Mouse (Mus musculus) retina, postnatal 7 days (tissue): ENCODE measurements around the gene Reep6.
A peak's percentile ranks its signal among the peaks of the same experiment; 100 is the strongest.

Experiments used
- DNase-seq: peaks from one replicate; pipeline ENCODE4 v3.0.0-alpha.2; 2012; ENCODE audit warnings: low read depth, low spot score

The Reep6 gene

DNA sequence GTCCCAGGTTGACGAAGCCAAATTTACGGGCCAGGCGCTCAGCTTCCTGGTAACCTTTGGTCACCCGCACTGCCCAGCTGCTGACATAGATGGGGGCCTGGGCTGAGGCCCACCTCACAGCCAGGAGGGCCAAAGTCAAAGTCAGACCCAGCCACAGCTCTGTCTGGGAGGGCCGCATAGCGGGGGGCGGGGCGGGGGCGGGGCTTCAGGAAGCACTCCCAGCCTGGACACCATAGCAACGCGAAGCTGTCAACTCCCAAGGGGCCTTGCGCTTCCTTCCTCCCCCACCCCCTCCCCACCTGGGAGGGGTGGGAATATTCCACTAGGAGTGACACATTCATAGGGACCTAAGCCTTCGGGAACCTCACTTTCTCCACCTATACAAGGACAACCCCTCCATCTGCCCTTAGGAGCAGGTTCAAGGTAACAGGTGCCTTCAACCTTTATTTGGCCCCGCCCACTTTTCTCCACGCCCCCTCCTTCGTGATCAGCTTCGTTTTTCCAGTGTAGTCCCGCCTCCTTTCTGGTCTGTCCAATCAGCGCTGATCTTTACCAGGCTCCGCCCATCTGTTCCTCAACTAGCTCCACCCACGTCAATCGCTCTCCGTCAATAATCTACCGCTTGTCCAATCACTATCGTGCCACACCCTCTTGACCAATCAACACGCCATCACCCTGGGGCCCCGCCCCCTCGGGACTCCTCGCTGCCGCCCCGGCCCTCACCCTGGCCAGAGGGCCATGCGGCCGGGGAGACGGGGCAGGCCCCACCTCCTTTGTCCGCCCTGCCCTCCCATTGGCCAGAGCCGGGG, at the start of gene Reep6, which contains the start of gene Pcsk4:
Gene Reep6, plus strand, starts transcription at position 681 of the 809 bp plus-strand sequence.
Gene Pcsk4, minus strand, starts transcription at position 226 of the 809 bp plus-strand sequence.
- peak; percentile 98 for DNase-seq

DNA sequence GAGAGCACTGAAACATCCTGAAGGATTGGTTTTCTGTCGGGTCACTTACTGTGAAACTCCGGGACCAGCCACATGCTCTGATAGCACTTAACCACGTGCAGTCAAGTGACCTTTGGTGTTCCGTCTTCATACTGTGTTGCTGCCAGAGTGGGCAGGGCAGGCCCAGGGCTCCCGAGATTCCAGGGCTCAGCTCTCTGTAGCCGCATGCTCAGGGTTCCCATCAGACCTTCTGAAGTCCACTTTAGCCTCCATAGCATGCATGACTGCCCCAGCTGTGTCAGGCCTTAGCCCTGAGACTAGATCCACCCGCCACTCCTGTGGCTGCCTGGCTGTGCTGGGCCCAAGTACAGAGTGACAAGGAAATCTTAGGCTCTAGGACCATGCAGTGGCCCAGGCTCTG, 48.4 kb upstream of the Reep6 start:
- no peak for DNase-seq

- DNase-seq, result no peak
Observed at GRCm38 (mm10) chr10:80281921-80282371, 47.8 kb upstream of the Reep6 start.

DNA sequence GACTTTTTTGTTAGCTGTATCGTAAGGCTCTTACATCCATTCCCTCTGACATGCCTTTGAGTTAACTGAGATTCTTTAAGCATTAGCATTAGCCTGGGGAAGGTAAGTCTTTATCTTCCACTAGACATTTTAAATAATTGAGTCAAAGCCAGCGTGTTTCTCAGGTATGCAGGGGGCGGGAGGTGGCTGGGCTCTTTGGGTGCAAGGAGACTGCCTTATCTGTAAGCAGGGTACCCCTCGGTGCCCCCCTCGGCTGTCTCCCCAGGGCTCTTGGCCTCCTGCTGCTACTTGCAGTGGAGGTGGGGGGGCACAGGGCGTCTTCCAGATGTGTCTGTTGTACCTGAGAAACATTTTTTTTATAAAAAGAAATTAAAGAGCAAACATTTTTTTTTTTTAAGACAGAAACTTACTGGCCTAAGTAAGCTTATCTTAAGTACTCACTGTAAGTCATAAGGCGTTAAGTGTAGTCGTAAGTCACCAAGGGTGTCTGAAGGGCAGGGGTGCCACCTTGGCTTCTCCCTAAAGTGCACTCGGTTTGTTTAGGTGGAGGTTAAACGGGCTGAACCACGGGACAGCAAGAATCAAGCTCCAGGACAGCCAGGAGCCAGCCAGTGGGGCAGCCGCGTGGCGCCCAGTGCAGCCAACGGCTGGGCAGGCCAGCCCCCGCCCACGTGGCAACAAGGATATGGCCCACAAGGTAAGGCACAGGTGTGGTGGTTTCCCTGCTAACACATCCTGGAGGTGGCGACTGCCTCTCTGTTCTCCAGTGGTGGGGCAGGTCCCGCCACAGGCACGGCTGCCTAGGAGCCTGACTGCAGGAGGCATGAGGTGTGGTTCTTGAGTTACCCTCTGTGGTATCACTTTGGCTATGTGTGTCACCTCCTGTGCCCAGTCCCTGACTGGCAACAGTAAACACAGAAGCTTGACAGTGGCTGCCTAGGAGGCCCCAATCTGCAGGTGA, 47.0 kb upstream of the Reep6 start:
- DNase-seq, result no peak

- DNase-seq, result no peak
Observed at GRCm38 (mm10) chr10:80285222-80286070, 44.3 kb upstream of the Reep6 start.

DNA sequence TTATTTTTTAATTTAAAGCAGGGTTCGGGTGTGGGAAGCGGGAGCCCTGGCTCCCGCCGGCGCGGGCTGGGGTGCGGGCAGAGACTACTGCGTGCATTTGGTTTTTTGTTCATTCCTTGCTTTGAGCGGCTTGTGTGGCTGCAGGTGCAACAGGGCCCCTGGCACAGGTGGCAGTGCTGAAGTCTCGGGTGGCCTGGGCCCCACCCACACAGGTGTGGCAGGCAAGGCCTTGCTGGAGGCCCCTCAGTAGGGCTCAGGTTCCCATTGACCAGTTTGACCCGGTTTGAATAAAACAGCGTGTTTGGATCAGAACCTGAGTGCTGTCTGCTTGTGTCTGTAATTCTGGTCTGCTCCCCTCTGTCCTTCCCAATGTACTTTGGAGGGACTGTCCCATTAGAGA, 41.7 kb upstream of the Reep6 start:
- no peak for DNase-seq

GRCm38 (mm10) chr10:80288657-80289056, 41.1 kb upstream of the Reep6 start:
- DNase-seq, result no peak

GRCm38 (mm10) chr10:80292251-80293146, 37.3 kb upstream of the Reep6 start, which contains the start of gene Rps15:
Gene Rps15 (plus strand): TSS chr10:80292453.
- peak; percentile 92 for DNase-seq

- DNase-seq, result no peak
Observed at GRCm38 (mm10) chr10:80293325-80293724, 36.4 kb upstream of the Reep6 start.

- no peak for DNase-seq
Observed at GRCm38 (mm10) chr10:80294311-80294710, 35.4 kb upstream of the Reep6 start.

GRCm38 (mm10) chr10:80294788-80295303, 34.9 kb upstream of the Reep6 start:
- DNase-seq, result no peak

DNA sequence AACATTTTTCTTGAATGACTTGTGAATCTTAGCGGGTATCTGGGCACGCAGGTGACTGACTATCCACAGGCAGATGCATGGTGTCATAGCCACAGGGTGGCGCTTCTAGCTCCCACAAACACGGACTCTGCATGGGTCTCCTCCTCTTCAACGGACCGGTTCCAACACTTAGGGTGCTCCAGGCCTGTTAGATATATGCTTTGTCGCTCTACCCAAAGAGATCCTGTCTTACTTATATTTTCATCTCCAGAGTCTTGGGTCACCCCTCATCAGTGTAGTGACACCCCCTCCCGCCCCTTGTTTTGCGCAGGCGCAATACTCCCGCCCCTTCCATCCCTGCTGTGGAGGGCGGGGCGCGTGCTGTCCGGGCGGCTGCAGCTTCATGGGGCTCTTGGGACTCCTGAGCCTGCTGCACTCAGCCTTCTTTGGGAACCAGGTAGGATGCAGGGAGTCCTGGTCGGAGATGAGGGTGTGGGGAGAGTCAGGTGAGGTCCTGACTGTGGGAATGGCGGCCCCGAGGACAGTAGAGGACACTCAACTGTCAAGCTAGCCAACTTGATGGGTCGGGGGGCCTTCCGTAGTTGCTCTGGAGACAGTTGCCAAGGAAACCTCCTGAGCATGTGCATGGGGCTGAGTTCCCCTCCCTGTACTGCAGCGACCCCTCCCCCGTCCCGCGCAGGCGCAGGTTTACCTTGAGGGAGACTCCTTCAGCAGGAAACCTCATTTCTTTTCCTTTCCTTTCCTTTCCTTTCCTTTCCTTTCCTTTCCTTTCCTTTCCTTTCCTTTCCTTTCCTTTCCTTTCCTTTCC, 33.9 kb upstream of the Reep6 start, which contains the start of gene Apc2:
Gene Apc2, plus strand, starts transcription at position 360 of the 808 bp plus-strand sequence.
- no peak for DNase-seq

- DNase-seq, result no peak
Observed at GRCm38 (mm10) chr10:80296824-80297223, 32.9 kb upstream of the Reep6 start.

GRCm38 (mm10) chr10:80297526-80298133, 32.1 kb upstream of the Reep6 start:
- DNase-seq, result no peak

DNA sequence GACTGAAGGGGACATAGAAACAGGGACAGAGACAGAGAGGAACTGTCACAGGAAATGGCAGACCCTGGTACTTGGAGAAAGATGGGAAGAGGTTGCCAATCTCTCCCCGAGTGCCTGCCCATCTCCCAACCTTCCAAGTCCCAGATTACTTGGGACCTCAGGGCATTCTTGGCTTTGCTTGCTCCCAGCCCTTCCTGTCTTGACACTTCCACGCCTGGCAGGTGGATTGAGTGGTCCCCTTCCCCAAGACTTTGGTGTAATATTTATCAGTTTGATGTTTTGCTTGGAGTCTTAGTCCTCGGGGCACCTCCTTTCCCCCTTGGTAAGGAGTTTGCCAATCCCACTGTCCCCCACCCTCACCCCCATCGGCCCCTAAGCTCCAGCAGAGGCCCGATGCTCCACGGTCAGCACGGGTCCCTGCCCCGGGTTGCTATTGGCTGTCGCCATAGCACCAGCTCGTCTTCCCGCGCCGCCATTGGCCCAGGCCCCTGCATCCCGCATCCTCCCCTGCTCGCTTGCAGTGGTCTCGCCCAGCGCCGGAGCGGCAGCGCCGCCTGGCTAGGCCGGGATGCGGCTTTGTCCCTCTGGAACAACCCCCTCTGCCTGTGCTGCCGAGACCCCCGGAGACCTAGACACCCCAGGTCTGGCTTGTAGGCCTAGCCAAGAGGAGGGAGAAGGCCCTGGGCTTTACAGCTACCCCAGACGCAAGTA, 31.0 kb upstream of the Reep6 start:
- DNase-seq, result no peak

DNA sequence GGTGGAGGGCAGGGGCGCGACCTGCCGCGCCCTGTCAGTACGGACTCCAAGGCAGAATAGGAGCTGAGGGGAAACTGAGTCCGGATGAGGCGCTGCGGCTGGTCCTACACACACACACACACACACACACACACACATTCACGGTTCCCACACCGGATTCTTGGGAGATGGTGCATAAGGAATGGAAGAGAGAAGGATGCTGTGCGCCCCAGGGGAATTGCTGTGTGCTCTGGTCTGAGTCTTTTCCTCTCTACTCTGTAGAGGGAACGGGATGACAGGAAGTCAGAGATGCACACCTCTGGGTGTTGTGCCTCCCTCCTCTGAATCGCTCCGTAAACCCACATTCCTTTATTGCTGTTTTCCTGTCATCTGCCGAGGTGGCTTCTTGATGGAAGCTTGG, 30.5 kb upstream of the Reep6 start:
- no peak for DNase-seq

DNA sequence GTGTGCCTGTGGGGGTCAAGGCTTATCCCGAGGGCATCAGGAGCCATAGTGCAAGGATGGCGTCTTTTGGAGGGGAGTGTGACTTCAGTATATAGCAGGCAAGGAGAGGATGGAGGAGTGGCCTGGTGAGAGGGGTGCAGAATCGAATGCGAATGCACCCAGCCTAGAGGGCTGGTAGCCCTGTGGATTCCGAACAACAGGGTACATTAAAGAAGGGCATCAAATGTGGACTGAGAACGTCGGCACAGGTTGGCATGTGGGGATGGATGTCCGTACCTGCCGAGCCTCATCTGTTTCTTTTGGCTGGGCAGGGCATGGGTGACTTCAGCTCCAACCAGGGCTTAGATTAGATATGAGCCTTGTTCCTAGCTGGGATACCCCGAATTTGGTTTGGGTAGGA, 29.9 kb upstream of the Reep6 start:
- DNase-seq, result no peak

- DNase-seq, result no peak
Observed at GRCm38 (mm10) chr10:80300672-80301181, 29.0 kb upstream of the Reep6 start.
